Mouse (Mus musculus) megakaryocyte, embryonic 14.5 days (primary cell): Measurements from ENCODE around the gene Pygb.

Source experiments
- FLI1 ChIP-seq: IDR thresholded peaks from 2 replicates; pipeline ENCODE4 v1.6.1; 2012; ENCODE audit warnings: low read length, inconsistent platforms, mixed read lengths
- GATA1 ChIP-seq: IDR thresholded peaks from 3 replicates; pipeline ENCODE4 v1.6.1; 2012; ENCODE audit warnings: mixed read lengths, low read length, inconsistent platforms, borderline replicate concordance

GRCm38 (mm10) chr2:150844798-150845197, 58.3 kb downstream of the Pygb start:
- TF ChIP-seq GATA1 (no peak), FLI1 (no peak)
